Mouse (Mus musculus) stomach, embryonic 15.5 days (tissue): ENCODE data around the gene Dthd1. TPM values are rescaled to one million over a fixed set of nuclear protein-coding genes. Genes with fewer than 3 reads are reported as not detected.

Experiments
- ATAC-seq: fragments of 200-750 bp; cut with Nextera tagmentation; 2 replicates; pipeline ENCODE4 v1.8.0; 2017; ENCODE audit warnings: low read depth, moderate number of reproducible peaks, moderate TSS enrichment; ENCODE audit not compliant: insufficient read depth, low FRiP score
- H3K27ac ChIP-seq: fragments of 300-500 bp; sonication (generic); 2 replicates; pipeline ENCODE4 v1.5.1; 2015; ENCODE audit warnings: mild to moderate bottlenecking, inconsistent platforms
- H3K27me3 ChIP-seq: fragments of 300-500 bp; sonication (generic); replicated peaks from 2 replicates; pipeline ENCODE4 v1.6.1; 2015; ENCODE audit warnings: inconsistent platforms
- H3K36me3 ChIP-seq: fragments of 300-500 bp; sonication (generic); 2 replicates; pipeline ENCODE4 v1.6.1; 2015; ENCODE audit warnings: inconsistent platforms
- H3K4me1 ChIP-seq: fragments of 300-500 bp; sonication (generic); 2 replicates; pipeline ENCODE4 v1.6.1; 2015; ENCODE audit warnings: inconsistent platforms
- H3K4me2 ChIP-seq: fragments of 300-500 bp; sonication (generic); 2 replicates; pipeline ENCODE4 v1.6.1; 2015; ENCODE audit warnings: mild to moderate bottlenecking, inconsistent platforms
- H3K4me3 ChIP-seq: fragments of 300-500 bp; sonication (generic); replicated peaks from 2 replicates; pipeline ENCODE4 v1.5.1; 2015; ENCODE audit warnings: inconsistent platforms
- H3K9ac ChIP-seq: fragments of 300-500 bp; sonication (generic); 2 replicates; pipeline ENCODE4 v1.6.1; 2015; ENCODE audit warnings: inconsistent platforms
- H3K9me3 ChIP-seq: fragments of 300-500 bp; sonication (generic); 2 replicates; pipeline ENCODE4 v1.6.1; 2016; ENCODE audit warnings: inconsistent platforms
- WGBS: fragments of 180-500 bp; shearing (Covaris S2); methylation state at CpG from one replicate; pipeline ENCODE4 v1.1.7; 2015; 5-methylcytosine and 5-hydroxymethylcytosine counted together
- polyA plus RNA-seq: library from polyadenylated mRNA; unstranded; fragments of >200 nt; fragmentation: Nextera tagmentation; extraction: Ambion mirVana; gene quantifications from 2 replicates; pipeline ENCODE4 v1.2.1, GENCODE M21; 2015

Dthd1 gene
- polyA plus RNA-seq = not detected in 2 replicates

DNA sequence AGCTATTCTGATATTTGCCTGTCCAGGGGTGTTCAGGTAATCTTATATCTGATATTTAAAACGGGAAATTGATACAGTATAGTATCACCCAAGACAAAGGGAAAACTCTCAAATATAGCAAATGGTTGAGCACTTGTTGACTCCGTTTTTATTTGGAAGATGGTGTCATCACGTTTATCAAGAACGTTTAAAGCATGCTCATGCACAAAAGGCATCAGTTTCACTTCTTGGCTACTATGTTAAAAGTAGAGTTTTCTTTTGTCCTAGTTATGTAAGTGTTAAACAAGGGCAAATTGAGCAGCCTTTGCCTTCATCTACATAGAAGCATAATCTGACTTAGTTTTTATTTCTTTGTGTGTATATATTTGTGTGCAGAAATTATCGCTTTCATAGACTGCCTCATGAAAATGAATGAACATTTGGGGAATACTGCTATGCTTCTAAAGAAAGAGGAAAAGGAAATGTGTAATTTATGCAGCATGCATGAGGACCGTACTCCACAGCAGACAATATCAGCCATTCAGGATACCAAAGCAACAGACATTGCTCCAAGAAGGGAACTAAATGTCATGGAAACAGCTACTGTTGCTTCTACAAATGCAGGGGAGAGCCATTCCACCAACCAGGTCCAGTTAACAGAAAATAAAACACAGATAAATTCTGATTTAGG is at the start of gene Dthd1:
Gene Dthd1, plus strand, starts transcription at position 422 of the 670 bp plus-strand sequence.
- Histone ChIP-seq H3K27me3 (no peaks in the 10 kb centered on the region), H3K4me1 (no peaks in the 10 kb centered on the region), H3K9me3 (no peaks in the 10 kb centered on the region), H3K9ac (no peak within 1 kb of the TSS), H3K36me3 (no peaks in the 10 kb centered on the region), H3K4me2 (no peak within 1 kb of the TSS), H3K4me3 (no peak within 1 kb of the TSS), H3K27ac (no peak within 1 kb of the TSS)
- no peak for ATAC-seq
- WGBS = 85% methylated on average over 6 of the region's 6 CpGs

GRCm38 (mm10) chr5:62764161-62764560 is 49.5 kb upstream of the Dthd1 start:
- no peak overlapping the region for H3K4me3 ChIP-seq
- H3K9ac ChIP-seq = no peak overlapping the region
- no peaks in the 10 kb centered on the region for H3K9me3 ChIP-seq
- no peak for ATAC-seq
- no peak overlapping the region for H3K27ac ChIP-seq
- H3K27me3 ChIP-seq = no peaks in the 10 kb centered on the region
- no peaks in the 10 kb centered on the region for H3K36me3 ChIP-seq
- no peak overlapping the region; the same call in 1 of the 2 replicates for H3K4me2 ChIP-seq
- WGBS = 69% methylated on average over 5 of the region's 5 CpGs
- no peaks in the 10 kb centered on the region for H3K4me1 ChIP-seq

GRCm38 (mm10) chr5:62765459-62765783 is 48.2 kb upstream of the Dthd1 start:
- ATAC-seq = peak; percentile 8; the same call in 1 of the 2 replicates
- H3K27ac ChIP-seq = peak overlapping the region; percentile 69; the same call in 1 of the 2 replicates
- WGBS = 14% methylated on average over 5 of the region's 5 CpGs

DNA sequence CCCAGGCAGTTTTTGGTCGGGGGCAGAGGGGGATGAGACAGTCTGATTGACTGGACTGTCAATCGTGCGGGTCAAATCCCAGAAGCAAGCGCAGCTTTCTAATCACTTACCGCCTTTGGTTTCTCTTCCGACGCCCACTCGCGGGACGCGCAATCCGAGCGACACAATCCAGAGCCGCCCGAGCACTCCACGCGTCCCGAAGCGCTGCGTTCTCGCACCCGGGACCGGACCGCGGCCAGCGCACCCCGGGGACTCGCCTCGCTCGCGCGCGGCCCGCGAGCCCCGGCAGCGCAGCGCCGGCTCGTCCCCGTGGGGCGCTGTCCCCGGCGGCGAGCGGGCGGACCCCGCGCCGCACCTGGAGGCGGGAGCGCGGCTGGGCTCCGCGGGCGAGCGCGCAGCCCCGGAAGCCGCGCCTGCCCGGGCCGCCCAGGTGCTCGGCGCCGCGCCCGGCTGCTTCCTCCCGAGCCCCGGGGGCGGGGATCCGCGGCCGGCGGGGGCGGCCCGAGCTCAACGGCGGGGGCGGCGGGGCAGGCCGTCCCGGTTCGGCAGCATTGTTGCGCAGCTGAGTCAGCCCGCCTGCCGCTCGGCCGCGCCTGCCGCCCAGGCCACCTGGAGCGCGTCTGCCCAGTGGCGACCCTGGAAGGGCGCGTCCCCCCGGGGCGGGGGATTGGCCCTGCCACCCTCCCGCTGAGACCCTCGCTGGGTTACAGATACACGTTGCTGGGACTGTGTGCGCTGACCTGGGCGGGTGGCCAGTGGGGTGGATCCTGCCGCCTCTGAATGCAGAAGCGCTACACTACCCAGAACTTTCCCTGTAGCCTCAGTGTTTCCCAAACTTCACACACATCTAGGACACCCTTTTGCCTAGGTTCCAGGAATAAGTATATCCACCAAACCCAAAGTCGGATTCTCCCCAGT is 47.6 kb upstream of the Dthd1 start, which contains the start of gene Arap2:
Gene Arap2, minus strand, starts transcription at position 376 of the 918 bp plus-strand sequence.
- Histone ChIP-seq H3K9ac (peak within 1 kb of the TSS; percentile 29), H3K27ac (peak within 1 kb of the TSS; percentile 83), H3K4me3 (peak within 1 kb of the TSS; percentile 60), H3K4me1 (no peaks in the 10 kb centered on the region), H3K4me2 (peak within 1 kb of the TSS; percentile 85), H3K36me3 (no peaks in the 10 kb centered on the region), H3K27me3 (no peaks in the 10 kb centered on the region), H3K9me3 (no peaks in the 10 kb centered on the region)
- WGBS = under 1% methylated on average over 74 of the region's 106 CpGs
- peak; percentile 89 for ATAC-seq

More at GRCm38 (mm10) chr5:62765459-62765783, 48.2 kb upstream of the Dthd1 start:
- Histone ChIP-seq H3K36me3 (no peaks in the 10 kb centered on the region), H3K4me1 (no peaks in the 10 kb centered on the region), H3K9ac (peak overlapping the region; percentile 29; the same call in 1 of the 2 replicates), H3K4me2 (peak overlapping the region; percentile 85), H3K4me3 (peak overlapping the region; percentile 60), H3K9me3 (no peaks in the 10 kb centered on the region), H3K27me3 (no peaks in the 10 kb centered on the region)

GRCm38 (mm10) chr5:62771775-62772599 is 41.6 kb upstream of the Dthd1 start:
- Histone ChIP-seq H3K9ac (no peak overlapping the region), H3K4me1 (no peaks in the 10 kb centered on the region), H3K4me3 (no peak overlapping the region), H3K36me3 (no peaks in the 10 kb centered on the region), H3K9me3 (no peaks in the 10 kb centered on the region), H3K4me2 (no peak overlapping the region), H3K27me3 (no peaks in the 10 kb centered on the region), H3K27ac (no peak overlapping the region)
- 67% methylated on average over 11 of the region's 11 CpGs for WGBS
- ATAC-seq = peak; percentile 84

DNA sequence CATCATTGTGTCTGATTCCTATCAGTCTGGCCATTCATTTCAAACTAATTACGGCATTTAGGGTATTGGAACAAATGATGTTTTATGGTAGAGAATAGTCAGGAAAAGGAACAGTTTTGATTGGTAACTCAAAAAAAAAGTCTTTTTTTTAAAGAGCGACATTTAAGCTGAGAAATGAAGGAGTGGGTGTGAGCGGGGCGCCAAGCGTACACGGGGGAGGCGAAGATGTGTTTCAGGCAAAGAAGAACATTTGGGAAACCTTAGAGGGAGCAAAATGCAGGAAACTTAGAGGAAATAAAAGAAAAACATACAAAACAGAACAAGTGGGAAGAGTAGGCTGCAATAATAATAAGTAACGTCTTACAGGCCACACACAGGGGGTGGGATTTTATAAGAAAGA is 35.8 kb upstream of the Dthd1 start:
- H3K4me2 ChIP-seq = no peak overlapping the region
- H3K9me3 ChIP-seq = no peaks in the 10 kb centered on the region
- H3K27ac ChIP-seq = no peak overlapping the region
- H3K36me3 ChIP-seq = no peaks in the 10 kb centered on the region
- H3K4me1 ChIP-seq = no peaks in the 10 kb centered on the region
- WGBS = 86% methylated on average over 8 of the region's 8 CpGs
- no peak overlapping the region for H3K9ac ChIP-seq
- H3K4me3 ChIP-seq = no peak overlapping the region
- no peaks in the 10 kb centered on the region for H3K27me3 ChIP-seq
- no peak for ATAC-seq

GRCm38 (mm10) chr5:62778682-62779081 is 34.9 kb upstream of the Dthd1 start:
- no peaks in the 10 kb centered on the region for H3K9me3 ChIP-seq
- H3K9ac ChIP-seq = no peak overlapping the region
- no peaks in the 10 kb centered on the region for H3K36me3 ChIP-seq
- no peak for ATAC-seq
- no peak overlapping the region for H3K4me2 ChIP-seq
- H3K27me3 ChIP-seq = no peaks in the 10 kb centered on the region
- no peaks in the 10 kb centered on the region for H3K4me1 ChIP-seq
- 80% methylated on average over 5 of the region's 5 CpGs for WGBS
- no peak overlapping the region for H3K4me3 ChIP-seq
- no peak overlapping the region for H3K27ac ChIP-seq

- H3K27me3 ChIP-seq = no peaks in the 10 kb centered on the region
- ATAC-seq = no peak
- 83% methylated on average over 3 of the region's 3 CpGs for WGBS
- H3K27ac ChIP-seq = no peak overlapping the region
- H3K36me3 ChIP-seq = no peaks in the 10 kb centered on the region
- no peaks in the 10 kb centered on the region for H3K4me1 ChIP-seq
- H3K9ac ChIP-seq = no peak overlapping the region
- no peak overlapping the region for H3K4me3 ChIP-seq
- H3K9me3 ChIP-seq = no peaks in the 10 kb centered on the region
- no peak overlapping the region for H3K4me2 ChIP-seq
Measured at GRCm38 (mm10) chr5:62786809-62787208, 26.8 kb upstream of the Dthd1 start.

DNA sequence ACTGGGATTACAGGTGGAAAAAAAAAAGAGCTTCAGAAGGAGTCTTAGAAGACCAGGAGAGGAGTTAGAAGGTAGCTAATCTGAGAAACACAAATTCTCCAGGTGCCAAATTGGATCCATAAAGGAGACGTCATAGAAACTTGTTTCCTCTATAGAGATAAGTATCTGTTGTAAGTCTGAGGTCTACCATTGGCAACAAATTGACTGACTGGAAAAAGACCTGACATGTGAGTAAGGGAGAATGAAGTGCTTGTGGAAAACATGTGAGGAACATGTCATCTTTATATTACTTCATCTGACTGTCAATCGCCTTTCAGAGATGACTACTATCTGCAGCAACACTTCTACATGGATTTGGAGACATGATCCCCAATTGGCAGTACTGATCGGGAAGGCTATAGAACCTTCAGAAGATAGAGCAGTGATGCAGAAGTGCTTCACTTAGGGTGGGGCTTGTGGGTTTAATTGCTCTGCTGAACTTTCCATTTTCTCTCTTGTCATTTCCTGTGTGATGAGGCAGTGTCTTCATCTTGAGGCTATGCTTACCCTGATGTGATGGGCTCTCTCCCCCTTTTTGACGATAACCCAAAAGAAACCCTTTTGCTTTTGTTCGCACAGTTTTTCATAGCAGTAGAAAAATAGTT is 22.6 kb upstream of the Dthd1 start:
- no peak overlapping the region for H3K27ac ChIP-seq
- WGBS = 89% methylated on average over 5 of the region's 5 CpGs
- H3K4me1 ChIP-seq = no peaks in the 10 kb centered on the region
- H3K9ac ChIP-seq = no peak overlapping the region
- no peaks in the 10 kb centered on the region for H3K27me3 ChIP-seq
- H3K36me3 ChIP-seq = no peaks in the 10 kb centered on the region
- H3K4me3 ChIP-seq = no peak overlapping the region
- ATAC-seq = no peak
- no peaks in the 10 kb centered on the region for H3K9me3 ChIP-seq
- no peak overlapping the region for H3K4me2 ChIP-seq

DNA sequence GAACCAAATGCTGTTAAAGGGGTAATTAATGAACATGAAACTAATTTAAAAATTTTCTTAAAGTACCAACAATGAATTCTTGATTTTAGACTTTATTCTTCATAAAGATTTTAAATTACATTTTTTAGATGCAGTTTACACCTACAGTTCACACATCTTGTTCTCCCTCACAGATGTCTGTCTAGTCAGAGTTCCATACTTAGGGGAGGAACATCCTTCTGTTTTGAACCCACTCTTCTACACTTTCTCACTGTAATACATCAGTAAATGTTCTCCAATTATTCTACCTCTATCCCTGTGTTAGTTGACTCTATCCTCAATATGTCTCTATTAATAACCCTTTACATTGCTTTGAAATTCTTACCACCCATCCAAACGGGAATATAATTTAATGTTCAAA is 20.8 kb upstream of the Dthd1 start:
- Histone ChIP-seq H3K9me3 (no peaks in the 10 kb centered on the region), H3K27me3 (no peaks in the 10 kb centered on the region), H3K36me3 (no peaks in the 10 kb centered on the region), H3K4me2 (no peak overlapping the region), H3K9ac (no peak overlapping the region), H3K27ac (no peak overlapping the region), H3K4me1 (no peaks in the 10 kb centered on the region), H3K4me3 (no peak overlapping the region)
- no peak for ATAC-seq
- WGBS = 84% methylated on average over 1 of the region's 1 CpGs

DNA sequence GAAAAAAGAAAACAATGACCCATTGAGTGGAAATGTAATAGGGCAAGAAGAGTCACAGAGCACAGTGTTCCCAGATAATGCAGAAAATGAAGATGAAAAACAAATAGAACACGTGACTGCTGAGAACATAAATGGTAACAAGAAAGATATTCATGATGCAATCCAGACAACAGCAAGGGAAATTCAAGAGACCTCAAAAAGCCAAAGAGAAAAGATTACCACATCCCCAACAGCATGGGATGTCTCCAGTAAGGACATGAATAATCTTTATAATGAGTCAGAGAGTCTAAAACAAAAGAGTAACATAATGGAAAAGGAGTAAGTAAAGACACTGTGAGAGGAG is 420 bp downstream of the Dthd1 start:
- H3K27me3 ChIP-seq = no peaks in the 10 kb centered on the region
- H3K4me1 ChIP-seq = no peaks in the 10 kb centered on the region
- no peak overlapping the region for H3K9ac ChIP-seq
- no peak overlapping the region for H3K27ac ChIP-seq
- H3K4me2 ChIP-seq = no peak overlapping the region
- H3K4me3 ChIP-seq = no peak overlapping the region
- H3K9me3 ChIP-seq = no peaks in the 10 kb centered on the region
- ATAC-seq = no peak
- WGBS = 72% methylated on average over 1 of the region's 1 CpGs
- H3K36me3 ChIP-seq = no peaks in the 10 kb centered on the region
